In genomic region chr2:122765794-122766145, GRCm38 (mm10) we compare ENCODE assay signal across 8 mouse cellular contexts. TPM values are rescaled to one million over a fixed set of nuclear protein-coding genes. Genes with fewer than 3 reads are reported as not detected.
A peak's percentile ranks its signal among the peaks of the same experiment; 100 is the strongest.
DNase-seq lines count a peak whose midpoint lies in the region; ATAC-seq and TF ChIP-seq lines count a peak whose summit lies in the region.

No protein-coding gene starts in this region.

- peak overlapping the region; percentile 87 for H3K4me2 ChIP-seq in heart, embryonic 15.5 days
- H3K4me2 ChIP-seq in forebrain, postnatal 0 days (ENCODE audit: low read depth), result peak overlapping the region; percentile 57

- H3K9ac ChIP-seq in heart, embryonic 15.5 days, result peak overlapping the region; percentile 67
- H3K9ac ChIP-seq in forebrain, postnatal 0 days, result peak overlapping the region; percentile 39; the same call in 1 of the 2 replicates

- WGBS in heart, embryonic 15.5 days, result 51% methylated on average over 3 of the region's 3 CpGs
- WGBS in forebrain, postnatal 0 days, result 30% methylated on average over 3 of the region's 3 CpGs
- WGBS in midbrain, embryonic 10.5 days, result 28% methylated on average over 3 of the region's 3 CpGs

- DNase-seq in heart, adult 18-20 months, result no peak
- DNase-seq in G1E (ENCODE audit: low spot score) (no peak), adipocyte (ENCODE audit: low spot score) (no peak)
- no peak for DNase-seq in forebrain, postnatal 0 days
- DNase-seq in midbrain, embryonic 10.5 days (ENCODE audit: low spot score), result peak; percentile 13
- no peak for DNase-seq in spleen, adult 18-20 months

- peaks cover 2% of the 10 kb centered on the region; the same call in 1 of the 2 replicates for H3K27me3 ChIP-seq in heart, embryonic 15.5 days
- H3K27me3 ChIP-seq in G1E (ENCODE audit: insufficient read depth, low read length), result peaks cover 4% of the 10 kb centered on the region
- peaks cover 4% of the 10 kb centered on the region for H3K27me3 ChIP-seq in forebrain, postnatal 0 days (ENCODE audit: insufficient read depth, low read length)
- peaks cover 48% of the 10 kb centered on the region for H3K27me3 ChIP-seq in midbrain, embryonic 10.5 days (ENCODE audit: low read depth, poor library complexity, severe bottlenecking)

- H3K9me3 ChIP-seq in heart, embryonic 15.5 days (replicated peaks), result no peaks in the 10 kb centered on the region
- H3K9me3 ChIP-seq in G1E (replicated peaks), result no peaks in the 10 kb centered on the region
- H3K9me3 ChIP-seq in forebrain, postnatal 0 days (ENCODE audit: low read length), result no peaks in the 10 kb centered on the region
- H3K9me3 ChIP-seq in midbrain, embryonic 10.5 days (replicated peaks), result no peaks in the 10 kb centered on the region

- peaks cover 4% of the 10 kb centered on the region; the same call in 1 of the 2 replicates for H3K4me1 ChIP-seq in heart, embryonic 15.5 days (replicated peaks)
- peaks cover 7% of the 10 kb centered on the region for H3K4me1 ChIP-seq in G1E (ENCODE audit: insufficient read depth, low read depth, low read length)
- H3K4me1 ChIP-seq in forebrain, postnatal 0 days (ENCODE audit: insufficient read depth), result no peaks in the 10 kb centered on the region
- H3K4me1 ChIP-seq in midbrain, embryonic 10.5 days, result peaks cover 10% of the 10 kb centered on the region

- H3K4me3 ChIP-seq in heart, embryonic 15.5 days, result peak overlapping the region; percentile 55
- peak overlapping the region; percentile 70; the same call in 1 of the 2 replicates for H3K4me3 ChIP-seq in G1E (ENCODE audit: low read depth, low read length)
- H3K4me3 ChIP-seq in forebrain, postnatal 0 days (ENCODE audit: low read depth, low read length), result peak overlapping the region; percentile 34
- peak overlapping the region; percentile 63 for H3K4me3 ChIP-seq in midbrain, embryonic 10.5 days

- no peak; the same call in 1 of the 2 replicates for ATAC-seq in heart, embryonic 15.5 days (replicated peaks; ENCODE audit: insufficient number of reproducible peaks, insufficient read depth, low FRiP score, low read depth)
- ATAC-seq in G1E (ENCODE audit: extremely low read depth, insufficient number of reproducible peaks, low FRiP score, poor library complexity, severe bottlenecking), result no peak
- no peak for ATAC-seq in forebrain, postnatal 0 days
- no peak for ATAC-seq in activated CD4-positive, CD25-positive, alpha-beta regulatory T cell, adult 4 months

- no peak overlapping the region for H3K27ac ChIP-seq in heart, embryonic 15.5 days
- H3K27ac ChIP-seq in forebrain, postnatal 0 days (ENCODE audit: low read depth, low read length), result no peak overlapping the region
- no peak overlapping the region; the same call in 1 of the 2 replicates for H3K27ac ChIP-seq in midbrain, embryonic 10.5 days (replicated peaks)

- H3K36me3 ChIP-seq in heart, embryonic 15.5 days, result no peaks in the 10 kb centered on the region
- no peaks in the 10 kb centered on the region for H3K36me3 ChIP-seq in G1E (replicated peaks)
- H3K36me3 ChIP-seq in forebrain, postnatal 0 days (ENCODE audit: insufficient read depth), result no peaks in the 10 kb centered on the region
- H3K36me3 ChIP-seq in midbrain, embryonic 10.5 days, result no peaks in the 10 kb centered on the region

- TF ChIP-seq CTCF in G1E (IDR thresholded peaks at IDR 0.05; ENCODE audit: low read depth, low read length), result no peak
- TF ChIP-seq CTCF in forebrain, postnatal 0 days (IDR thresholded peaks at IDR 0.05; ENCODE audit: low read depth), result no peak

RNA-seq across cellular contexts. Expression of gene Sqor, which starts 0.7 kb away (rescaled TPM):
- polyA plus RNA-seq in heart, embryonic 15.5 days (2015; fragmentation: Nextera tagmentation; extraction: Ambion mirVana), result 6.5 and 9.7 TPM in 2 replicates
- 10 to 100 TPM; 50.1 to 58.4 TPM for total RNA-seq in heart, adult 18-20 months (2021)
- total RNA-seq in G1E (2014; fragmentation: Nextera tagmentation) (0.53 and 0.83 TPM in 2 replicates), G1E (2017) (2.8 and 3.3 TPM in 2 replicates)
- 0.17 and 0.36 TPM in 2 replicates for polyA plus RNA-seq in G1E (2012)
- 3.1 and 4.9 TPM in 2 replicates for total RNA-seq in forebrain, postnatal 0 days (2014; rRNA removed)
- 3.4 and 3.6 TPM in 2 replicates for polyA plus RNA-seq in forebrain, postnatal 0 days (2015; fragmentation: Nextera tagmentation; extraction: Ambion mirVana)
- polyA plus RNA-seq in midbrain, embryonic 10.5 days (2016; fragmentation: Nextera tagmentation; extraction: Ambion mirVana), result 3.1 and 3.2 TPM in 2 replicates
- 1 to 10 TPM; 5.8 to 7.3 TPM for polyA plus RNA-seq in activated CD4-positive, CD25-positive, alpha-beta regulatory T cell, adult 4 months (2017; shearing (Covaris generic))

RNA-seq across cellular contexts. Expression of gene Bloc1s6, which starts 27.5 kb away (rescaled TPM):
- 27.3 and 32.4 TPM in 2 replicates for polyA plus RNA-seq in heart, embryonic 15.5 days (2015; fragmentation: Nextera tagmentation; extraction: Ambion mirVana)
- 10 to 100 TPM; 28.8 to 32.3 TPM for total RNA-seq in heart, adult 18-20 months (2021)
- total RNA-seq in G1E (2014; fragmentation: Nextera tagmentation) (23.9 and 32.5 TPM in 2 replicates), G1E (2017) (21.7 and 26.3 TPM in 2 replicates)
- 15.3 and 19.5 TPM in 2 replicates for polyA plus RNA-seq in G1E (2012)
- 60.0 and 78.6 TPM in 2 replicates for total RNA-seq in forebrain, postnatal 0 days (2014; rRNA removed)
- 90.6 and 106 TPM in 2 replicates for polyA plus RNA-seq in forebrain, postnatal 0 days (2015; fragmentation: Nextera tagmentation; extraction: Ambion mirVana)
- polyA plus RNA-seq in midbrain, embryonic 10.5 days (2016; fragmentation: Nextera tagmentation; extraction: Ambion mirVana), result 76.0 and 83.1 TPM in 2 replicates
- polyA plus RNA-seq in activated CD4-positive, CD25-positive, alpha-beta regulatory T cell, adult 4 months (2017; shearing (Covaris generic)), result 10 to 100 TPM; 36.7 to 48.1 TPM
